Mouse (Mus musculus) mouse embryonic stem cell (cell line): Measurements from ENCODE around the gene Gm20521.

Source experiments
- in situ Hi-C, 2 experiments: fragments of 300-500 bp; cut with MboI; formaldehyde crosslinking; loops; 1 replicate in 1 of 2; 3 replicates in 1 of 2; pipeline ENCODE4 v1.14.3; 2019 to 2020; ENCODE audit warnings: low sequenced_read_pairs in 2 of 2, low pct_unique_long_range_greater_than_20kb in 1 of 2, mixed read lengths in 1 of 2; ENCODE audit not compliant: unreplicated experiment in 1 of 2

Gm20521 gene

DNA sequence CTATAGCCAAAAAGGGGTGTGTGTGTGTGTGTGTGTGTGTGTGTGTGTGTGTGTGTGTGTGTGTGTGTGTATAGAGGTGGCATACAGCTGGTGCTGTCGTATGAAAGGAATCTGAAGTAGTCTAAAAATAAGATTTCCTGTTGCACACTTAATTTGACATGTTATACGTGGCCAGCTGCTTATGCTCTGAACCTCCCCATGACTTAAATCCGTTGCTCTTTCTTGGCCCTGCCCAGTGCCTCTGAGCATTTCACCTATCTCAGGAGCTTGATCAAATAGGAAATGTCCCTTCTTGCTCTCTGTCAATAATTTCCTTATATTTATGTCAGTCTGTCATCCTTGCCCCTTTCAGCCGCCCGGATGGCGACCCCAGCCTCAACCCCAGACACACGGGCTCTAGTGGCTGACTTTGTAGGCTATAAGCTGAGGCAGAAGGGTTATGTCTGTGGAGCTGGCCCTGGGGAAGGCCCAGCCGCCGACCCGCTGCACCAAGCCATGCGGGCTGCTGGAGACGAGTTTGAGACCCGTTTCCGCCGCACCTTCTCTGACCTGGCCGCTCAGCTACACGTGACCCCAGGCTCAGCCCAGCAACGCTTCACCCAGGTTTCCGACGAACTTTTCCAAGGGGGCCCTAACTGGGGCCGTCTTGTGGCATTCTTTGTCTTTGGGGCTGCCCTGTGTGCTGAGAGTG lies 926 bp downstream of the Gm20521 start:
- in situ Hi-C loops, result no loop called here

DNA sequence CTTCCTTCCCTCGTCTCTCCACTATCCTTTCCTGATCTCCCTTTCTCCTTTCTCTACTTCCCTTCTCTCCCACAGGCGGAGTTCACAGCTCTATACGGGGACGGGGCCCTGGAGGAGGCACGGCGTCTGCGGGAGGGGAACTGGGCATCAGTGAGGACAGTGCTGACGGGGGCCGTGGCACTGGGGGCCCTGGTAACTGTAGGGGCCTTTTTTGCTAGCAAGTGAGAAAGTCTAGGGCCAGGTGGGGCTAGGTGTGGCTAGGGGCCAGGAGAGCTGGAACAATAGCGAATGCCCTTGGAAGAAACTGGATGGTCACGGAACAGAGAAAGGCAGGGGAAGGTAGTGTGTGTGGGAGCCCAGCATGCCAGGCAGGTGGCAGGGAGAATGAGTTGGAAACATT lies 2.1 kb downstream of the Gm20521 start:
- in situ Hi-C loops, result no loop called here

DNA sequence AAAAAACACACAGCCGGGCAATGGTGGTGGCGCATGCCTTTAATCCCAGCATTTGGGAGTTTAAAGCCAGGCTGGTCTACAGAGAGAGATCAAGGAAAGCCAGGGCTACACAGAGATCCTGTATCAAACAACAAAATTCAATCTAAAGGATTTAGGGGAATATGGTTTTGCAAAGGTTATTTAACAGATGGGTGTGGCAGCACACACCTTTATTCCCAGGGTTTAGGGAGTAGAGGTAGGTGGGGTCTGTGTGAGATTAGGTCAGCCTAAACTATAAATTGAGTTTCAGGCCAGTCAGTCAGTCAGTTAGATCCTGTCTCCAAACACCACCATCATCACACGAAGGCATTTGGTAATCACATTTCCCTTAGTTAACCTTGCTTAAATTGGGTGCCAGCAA lies 9.0 kb downstream of the Gm20521 start, which contains the start of gene Pabpn1:
Gene Pabpn1, plus strand, starts transcription at position 301 of the 400 bp plus-strand sequence.
- in situ Hi-C loops, result no loop called here

DNA sequence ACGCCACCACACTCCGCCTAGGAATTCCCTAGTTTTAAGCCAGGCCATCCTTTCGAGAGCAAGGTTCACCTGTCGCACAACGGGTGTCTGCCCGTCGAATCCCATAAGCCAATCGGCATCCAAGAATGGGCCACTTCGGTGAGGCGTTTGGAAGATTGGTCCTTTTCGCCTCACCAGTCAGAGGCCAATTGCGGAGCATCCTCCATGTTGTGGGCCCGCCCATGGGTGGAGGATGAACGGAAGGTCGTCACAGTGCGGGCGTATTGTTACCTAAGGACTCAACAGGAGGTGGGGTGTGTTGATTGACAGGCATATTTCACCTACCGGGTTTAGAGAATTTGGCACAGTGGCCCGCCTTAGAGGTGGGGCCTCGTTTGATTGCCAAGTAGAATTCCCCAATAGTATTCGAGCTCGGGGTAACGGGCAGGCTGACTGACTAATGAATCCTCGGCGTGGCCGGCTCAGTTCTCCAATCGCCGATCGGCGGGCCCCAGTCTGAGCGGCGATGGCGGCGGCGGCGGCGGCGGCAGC lies 10.5 kb downstream of the Gm20521 start:
- in situ Hi-C loops, result no loop called here

DNA sequence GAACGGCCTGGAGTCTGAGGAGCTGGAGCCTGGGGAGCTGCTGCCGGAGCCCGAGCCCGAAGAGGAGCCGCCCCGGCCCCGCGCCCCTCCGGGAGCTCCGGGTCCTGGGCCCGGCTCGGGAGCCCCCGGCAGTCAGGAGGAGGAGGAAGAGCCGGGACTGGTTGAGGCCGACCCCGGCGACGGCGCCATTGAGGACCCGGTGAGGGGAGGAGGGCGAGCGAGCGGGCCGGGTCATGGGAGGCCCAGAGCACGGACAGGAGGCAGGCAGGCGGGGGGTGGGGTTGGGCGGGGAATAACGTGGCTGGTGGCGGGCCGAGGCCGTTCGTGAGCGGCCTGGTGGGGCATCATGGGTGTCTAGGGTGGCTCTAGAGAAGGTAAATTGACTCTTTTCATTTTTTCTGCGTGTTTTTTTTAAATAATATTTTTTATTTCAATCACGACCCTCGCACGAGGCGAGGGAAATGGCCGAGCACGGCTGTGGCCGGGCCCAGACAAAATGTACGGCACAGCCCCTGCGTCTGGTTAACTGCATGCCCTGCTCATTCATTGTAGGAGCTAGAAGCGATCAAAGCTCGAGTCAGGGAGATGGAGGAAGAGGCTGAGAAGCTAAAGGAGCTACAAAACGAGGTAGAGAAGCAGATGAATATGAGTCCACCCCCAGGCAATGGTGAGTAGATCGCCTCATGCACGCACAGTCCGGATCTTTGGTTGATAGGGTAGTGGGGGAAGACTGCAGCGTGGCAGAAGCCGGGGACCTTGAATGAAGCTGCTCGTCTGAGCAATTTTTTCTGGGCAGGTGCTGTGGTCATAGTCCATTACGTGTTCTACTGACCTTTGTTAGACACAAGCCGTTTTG lies 11.3 kb downstream of the Gm20521 start:
- in situ Hi-C loops, result no loop called here

DNA sequence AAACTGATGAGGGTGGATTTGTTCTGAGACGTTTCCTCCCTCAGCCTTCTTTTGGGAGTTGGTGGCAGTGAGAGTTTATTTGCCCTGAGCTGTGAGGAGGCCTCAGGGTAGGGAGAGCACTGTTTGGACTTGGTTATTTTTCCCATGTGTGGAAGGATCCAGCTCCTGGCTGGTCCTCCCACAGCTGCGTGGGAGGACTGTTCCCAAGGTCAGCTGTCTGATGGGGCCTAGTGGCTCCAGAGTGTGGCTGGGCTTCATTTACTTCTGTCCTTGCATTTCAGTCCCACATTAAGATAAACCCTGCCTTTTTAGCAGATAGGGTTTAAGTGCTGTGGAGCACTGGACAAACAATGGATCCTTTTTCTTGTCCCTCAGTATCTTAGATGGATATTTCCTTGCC lies 14.2 kb downstream of the Gm20521 start:
- in situ Hi-C loops, result no loop called here

DNA sequence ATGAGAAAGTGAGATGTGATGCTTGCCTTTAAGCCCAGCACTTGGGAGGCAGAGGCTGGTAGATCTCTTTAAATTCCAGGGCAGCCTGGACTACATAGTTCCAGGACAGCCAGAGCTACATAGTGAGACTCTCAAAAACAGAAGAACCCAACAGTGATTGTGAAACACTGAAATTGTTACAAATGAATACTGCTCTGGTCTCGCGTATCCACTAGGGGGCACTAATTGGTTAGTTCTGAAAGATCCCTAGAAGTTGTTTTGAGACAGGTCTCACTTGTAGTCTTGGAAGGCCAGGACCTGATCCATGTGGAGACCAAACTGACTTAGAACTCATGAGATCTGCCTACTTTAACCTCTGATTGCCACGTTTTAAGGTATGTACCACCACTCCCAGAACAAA lies 17.1 kb downstream of the Gm20521 start:
- in situ Hi-C loops, result loop anchor here (5.0 kb wide), 2 partner anchors 112 to 117 kb away; partner anchors contain the start of gene Ngdn (in 1 of the 2)

DNA sequence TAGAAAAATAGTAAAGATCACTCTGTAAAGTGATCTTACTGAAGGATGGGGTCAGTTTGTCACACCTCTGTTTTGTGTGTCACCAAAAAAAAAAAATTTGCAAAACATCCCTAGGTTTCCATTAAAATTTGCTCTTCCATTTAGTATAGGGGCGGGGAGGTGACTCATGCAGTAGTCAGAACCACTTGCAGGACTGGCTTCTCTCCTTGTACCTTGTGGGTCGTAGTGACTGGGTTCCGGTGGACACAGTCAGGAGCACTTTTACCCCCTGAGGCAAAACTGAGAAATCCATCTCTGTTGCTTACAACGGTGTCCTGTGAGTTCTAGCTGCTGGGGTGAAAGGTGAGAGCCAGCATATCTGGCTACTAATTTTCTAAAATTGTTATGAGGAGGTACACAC lies 20.4 kb downstream of the Gm20521 start:
- in situ Hi-C loops, result loop anchor here (5.0 kb wide), 2 partner anchors 109 to 114 kb away; partner anchors contain the start of gene Ngdn (in 1 of the 2)

DNA sequence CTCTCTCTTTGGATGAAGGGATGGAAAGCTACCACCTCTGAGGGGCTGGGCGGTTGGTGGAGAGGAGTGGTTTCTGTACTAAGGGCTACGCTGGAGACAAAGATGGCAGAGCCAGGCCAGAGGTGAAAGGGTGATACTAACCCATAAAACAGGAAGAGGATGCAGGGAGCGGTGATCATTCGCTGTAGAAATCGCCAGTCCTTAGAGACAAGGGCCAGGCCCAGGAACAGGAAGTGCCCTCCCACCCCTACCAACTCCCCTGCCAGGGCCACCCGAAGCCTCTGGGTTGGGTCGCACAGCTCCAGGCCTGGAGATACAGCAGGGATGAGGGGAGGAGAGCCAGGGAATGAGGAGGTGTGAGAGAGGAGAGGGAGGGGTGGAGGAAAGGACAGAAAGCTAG lies 25.4 kb downstream of the Gm20521 start:
- in situ Hi-C loops, result no loop called here

DNA sequence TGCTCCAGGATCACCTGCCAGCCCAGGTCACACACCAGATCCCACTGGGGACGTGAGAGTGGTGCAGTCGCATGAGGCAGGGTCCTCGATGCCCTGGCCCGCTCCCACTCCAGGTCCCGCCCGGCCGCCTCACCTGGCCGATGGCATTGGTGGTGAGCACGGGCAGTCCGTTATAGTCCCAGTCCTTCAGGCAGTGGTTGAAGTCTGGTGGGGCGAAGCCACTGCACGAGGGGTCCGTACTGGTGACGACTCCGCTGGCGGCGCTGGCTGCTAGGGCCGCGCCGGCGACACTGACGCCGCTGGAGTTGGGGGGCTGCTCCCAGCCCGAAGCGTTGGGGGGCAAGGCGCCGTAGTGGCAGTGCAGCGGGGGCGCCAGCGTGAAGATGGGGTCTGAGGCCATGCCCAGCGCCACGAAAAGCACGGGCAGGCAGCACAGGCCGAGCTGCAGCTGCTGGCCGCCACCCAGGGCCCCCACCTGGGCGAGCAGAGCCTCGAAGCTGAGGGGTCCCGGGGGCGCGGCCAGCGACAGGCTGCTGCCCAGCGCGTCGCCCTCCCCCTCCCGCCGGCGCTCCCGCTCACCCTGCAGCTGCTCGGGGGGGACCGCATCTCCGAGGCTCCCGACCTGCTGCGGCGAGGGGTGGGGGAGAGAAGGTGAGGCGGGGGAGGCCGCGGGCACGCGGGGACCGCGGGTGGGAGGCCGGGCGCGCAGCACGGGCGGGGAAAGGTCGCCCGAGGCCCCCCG lies 29.0 kb downstream of the Gm20521 start:
- in situ Hi-C loops, result no loop called here

DNA sequence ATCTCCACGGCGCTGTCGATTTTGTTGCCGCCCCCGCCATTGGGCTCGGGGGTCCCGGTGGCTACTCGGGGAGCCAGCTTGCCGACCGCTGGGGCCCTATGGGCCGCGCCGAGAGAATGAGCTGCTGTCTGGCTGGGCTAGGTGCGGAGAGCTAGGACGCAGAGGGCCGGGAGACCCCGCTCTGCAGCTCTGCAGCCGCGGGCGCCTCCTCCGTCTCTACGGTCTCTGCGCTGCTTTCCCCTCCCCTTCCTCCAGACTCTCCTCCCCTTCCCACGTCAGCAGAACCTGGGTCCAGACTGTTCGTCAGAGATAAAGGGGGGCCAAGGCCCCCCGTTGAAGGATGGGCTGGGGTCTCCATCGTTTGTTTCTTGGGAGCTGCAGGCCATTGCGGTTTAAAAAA lies 29.6 kb downstream of the Gm20521 start, which contains the start of gene Slc22a17:
Gene Slc22a17, minus strand, starts transcription at position 247 of the 400 bp plus-strand sequence.
- in situ Hi-C loops, result no loop called here

DNA sequence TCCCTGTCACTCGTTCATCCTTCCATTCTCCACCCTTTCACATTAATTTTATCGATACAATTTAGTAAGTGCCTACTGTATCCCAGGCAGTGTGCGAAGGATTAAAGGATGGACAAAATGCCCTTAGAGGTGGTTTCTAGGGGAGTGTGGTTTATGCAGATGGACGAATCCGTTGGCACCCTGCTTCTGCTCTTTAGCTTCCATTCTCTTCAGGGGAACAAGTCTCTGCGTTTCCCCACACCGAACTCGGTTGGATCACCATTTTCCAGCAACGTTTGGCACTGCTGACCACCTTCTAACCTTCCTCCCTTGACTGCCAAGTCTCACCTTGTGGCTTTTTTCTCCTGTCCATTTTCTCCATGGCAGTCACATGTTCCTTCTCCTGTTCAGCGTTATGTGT lies 30.1 kb downstream of the Gm20521 start:
- in situ Hi-C loops, result no loop called here

DNA sequence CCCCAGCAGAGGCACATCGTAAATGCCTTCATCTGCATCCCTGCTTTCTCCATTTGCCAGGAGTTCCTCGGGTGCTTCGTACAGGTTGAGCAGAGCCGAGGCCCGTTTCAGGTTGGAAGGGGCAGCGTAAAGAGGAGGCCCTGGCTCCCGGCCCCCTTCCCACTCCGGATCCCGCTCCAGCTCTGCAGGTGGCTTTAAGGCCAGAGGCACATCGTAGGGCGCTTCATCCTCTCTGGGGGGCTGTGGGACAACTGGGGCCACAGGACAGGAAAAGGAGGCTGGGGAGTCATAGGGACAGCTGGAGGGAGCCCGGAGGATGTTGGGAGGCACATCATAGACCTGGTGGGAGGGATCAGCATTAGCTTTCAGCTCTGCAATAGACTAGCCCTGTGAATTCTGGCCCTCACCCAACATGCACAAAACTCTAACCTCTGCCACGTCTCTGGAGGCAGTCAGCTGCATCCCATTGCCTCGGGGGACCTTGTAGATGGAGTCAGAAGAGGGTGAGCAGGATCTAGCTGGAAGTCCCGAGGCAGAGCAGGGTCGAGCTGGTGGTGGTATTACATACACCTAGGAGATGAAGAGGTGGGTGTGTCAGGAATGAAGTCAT lies 36.9 kb downstream of the Gm20521 start:
- in situ Hi-C loops, result no loop called here

DNA sequence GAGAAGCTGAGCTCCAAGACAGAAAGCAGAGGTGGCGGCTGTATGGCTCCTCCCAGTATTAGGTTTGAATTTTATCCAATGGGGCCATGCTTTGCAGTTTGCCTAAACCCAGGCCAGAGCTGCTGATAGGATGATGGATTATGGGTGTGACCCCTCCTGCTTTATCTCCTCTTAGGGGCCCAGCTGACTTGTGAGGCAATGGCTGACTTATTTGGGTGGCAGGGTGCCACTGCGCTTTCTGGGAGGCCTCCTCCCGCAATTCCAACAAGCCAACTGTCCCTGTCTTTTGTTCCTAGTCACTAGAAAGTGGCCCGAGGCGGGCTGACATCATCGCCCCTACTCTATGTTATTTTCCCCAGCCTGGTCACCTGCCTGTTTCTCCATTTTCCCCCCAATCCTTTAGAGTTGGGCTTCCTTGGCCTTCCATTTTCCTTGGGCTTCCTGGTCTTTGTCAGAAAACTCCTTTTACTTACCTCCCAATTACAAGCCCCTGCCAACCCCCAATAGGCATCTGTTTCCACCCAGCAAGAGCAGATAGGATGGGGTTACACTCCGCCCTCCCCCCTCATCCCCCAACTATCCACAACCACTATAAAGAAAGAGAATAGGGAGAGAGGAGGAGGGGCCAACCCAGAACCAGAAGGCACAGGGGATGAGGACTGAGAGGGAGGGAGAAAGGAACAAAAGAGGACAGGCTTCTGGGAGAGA lies 41.6 kb downstream of the Gm20521 start:
- in situ Hi-C loops, result no loop called here

DNA sequence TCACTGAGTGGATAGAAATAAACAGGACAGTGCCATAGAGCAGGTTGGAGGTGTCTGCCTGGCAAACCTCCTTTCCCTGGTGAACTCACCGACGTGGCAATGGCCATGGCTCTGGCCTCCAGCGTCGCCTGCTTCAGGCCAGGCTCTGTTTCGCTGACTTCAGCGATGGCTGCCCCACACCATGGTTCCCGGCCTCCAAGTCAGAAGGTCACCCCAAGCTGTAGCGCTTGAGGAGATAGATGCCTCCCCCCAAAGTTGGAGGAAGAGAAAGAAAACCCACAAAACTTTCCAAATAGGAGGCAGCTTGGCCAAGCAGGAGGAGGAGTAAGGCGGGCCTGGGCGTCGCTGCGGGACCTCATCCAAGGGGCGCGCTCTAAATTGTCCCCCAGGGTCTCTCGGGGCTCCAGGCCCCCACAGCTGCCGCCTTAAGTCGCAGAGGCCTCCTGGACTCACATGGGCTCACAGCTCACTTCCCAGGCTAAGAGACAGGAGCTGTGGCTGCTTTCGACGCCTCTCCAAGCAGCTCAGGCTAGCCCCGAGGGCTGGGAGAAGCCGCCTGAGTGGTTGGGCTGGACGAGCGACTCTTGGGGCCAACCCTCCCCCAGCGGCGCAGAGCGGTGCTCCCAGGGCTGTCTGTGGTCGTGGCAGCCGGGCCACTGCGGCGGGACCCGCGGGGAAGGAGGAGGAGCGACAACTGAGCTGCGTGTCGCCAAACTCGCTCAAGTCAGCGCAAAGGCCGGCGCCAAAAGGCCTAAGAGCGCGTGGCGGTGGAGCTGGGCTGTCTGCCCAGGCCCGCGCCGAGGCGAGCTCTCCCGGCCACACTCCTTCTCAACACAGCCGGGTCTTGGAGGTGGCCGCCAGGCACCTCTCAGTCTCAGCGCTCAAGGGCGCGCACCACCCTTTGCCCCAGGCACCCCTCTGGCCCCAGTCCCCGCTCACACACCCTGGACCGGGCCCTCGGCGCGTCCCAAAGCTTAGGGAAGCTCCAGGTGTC lies 42.4 kb downstream of the Gm20521 start, which contains the start of gene Efs:
Gene Efs, minus strand, starts transcription at position 778 of the 994 bp plus-strand sequence.
- in situ Hi-C loops, result no loop called here

DNA sequence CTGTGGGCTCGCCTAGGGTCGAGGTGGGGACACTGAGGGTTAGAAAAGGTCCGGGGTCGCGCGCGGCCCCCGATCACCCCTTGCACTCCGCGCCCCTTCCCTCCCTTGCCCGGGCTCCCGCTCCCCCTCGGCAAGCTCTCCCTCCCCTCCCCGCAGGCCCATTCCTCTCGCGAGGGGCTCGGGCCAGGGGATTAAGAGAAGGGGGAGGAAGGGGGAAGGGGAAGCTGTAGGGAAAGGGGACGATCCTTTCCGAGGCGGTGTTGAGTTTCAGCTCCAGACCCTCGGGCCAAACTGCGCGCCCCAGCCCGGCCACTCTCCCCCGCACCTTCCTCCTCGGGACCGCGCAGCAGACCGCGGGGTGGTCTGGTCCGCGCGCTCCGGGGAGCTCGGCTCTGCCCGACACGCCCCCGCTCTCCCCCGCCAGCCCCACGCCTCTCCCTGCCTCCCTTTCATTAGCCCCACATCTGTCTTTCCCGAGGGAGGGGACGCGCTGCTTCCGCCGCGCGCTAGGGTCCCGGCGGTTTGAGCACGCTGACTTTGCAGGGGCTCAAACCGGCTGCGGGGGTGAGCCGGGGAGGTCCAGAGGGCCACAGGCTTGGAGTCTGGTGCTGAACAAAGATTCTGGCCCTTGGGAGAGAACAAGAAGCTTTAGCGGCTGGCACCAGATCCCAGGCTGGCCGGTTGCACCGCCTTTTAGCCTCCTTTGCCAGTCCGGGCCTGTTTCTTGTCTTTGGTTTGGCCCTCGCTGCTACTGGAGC lies 43.3 kb downstream of the Gm20521 start:
- in situ Hi-C loops, result no loop called here
